Mouse (Mus musculus) thymus, postnatal 14 days (tissue): ENCODE data around the gene Grm8.

Source experiments
- DNase-seq: peaks from one replicate; pipeline ENCODE4 v3.0.0; 2021

Grm8 gene

DNA sequence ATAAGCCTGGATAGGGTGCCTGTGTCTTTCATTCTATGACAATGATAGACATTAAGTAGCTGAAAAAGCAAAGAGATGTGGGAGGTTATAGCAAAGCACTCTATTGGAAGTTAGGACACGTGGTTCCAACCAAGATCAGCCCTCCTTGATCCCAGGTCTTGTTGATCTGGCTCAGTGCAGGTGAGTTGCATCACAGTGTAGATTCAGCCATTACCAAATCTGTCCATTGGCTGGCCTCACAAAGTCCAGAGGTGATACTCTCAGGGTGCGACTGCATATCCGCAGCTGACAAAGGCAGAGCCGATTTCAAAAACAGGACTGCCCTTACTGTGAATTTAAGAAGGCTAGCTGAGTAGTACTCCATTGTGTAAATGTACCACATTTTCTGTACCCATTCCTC is 103.0 kb downstream of the Grm8 start:
- DNase-seq = no peak

DNA sequence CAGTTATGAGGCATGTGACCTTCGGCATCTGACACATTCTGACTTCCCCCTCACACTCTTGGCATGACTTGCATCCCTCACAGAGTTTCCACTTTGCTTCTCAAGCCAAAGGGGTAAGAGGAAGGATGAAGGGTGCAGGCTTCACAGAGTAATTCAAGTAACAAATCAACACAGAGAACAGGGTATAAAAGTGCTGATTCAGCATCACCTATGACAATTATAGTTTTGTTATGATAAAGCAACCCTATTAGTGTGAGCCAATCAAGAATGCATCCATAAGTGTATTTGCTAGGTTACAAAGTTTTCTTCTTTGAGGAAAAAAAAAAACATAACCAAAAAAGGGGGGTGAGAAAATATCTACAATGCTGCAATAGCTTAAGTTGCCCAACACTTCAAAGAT is 117.3 kb downstream of the Grm8 start:
- DNase-seq = no peak

DNA sequence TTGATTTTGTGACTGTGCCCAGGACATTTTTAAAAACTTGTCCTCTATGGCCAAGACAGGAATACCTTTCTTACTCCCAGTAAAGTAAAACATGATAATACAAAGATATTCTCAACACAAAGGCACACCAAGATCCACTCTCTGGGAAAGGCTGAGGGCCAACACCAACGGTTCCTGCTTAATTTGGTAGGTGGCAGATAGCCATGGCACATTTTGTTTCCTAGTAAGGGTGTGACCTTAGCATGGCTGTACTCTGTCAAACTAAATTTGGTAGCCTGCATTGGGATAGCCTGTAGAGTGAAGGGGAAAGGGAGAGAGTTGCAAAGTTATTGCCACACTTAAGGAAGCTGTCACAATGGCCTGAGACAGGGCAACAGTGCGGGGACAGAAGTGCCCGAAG is 128.0 kb downstream of the Grm8 start:
- no peak for DNase-seq

DNA sequence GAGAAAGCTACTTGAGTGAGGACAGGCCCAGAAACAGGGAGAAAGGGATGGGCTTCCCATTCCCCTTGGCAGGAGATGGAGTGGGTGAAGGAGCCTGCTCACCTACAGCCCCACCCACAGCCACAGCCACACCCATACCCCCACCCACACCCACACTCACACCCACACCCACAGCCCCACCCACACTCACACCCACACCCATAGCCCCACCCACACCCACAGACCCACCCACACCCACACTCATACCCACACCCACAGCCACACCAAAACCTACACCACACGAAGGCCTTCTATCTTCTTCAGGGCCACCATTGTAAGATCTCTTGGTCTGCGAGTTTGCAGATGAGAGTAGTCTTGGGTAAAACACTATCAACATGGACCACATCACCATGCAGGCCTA is 137.7 kb downstream of the Grm8 start:
- DNase-seq = no peak

DNA sequence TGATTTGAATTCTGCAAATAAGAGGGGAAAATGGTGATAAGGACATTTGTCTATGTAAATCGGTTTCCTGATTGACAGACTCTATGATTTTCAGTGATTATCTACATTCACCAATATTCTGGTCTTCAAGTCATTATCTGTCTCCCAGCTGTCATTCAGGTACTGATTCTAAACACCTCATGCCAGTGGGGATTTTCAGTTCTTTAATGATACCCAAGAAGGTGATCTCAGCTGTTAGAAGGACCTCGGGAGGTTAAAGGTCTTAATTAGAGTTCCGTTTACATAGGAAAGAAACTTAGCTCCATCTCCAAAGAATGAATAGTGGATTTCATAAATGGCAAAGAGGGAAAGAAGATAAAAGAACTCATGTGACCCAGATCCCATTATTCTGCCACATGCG is 143.7 kb downstream of the Grm8 start:
- no peak for DNase-seq

DNA sequence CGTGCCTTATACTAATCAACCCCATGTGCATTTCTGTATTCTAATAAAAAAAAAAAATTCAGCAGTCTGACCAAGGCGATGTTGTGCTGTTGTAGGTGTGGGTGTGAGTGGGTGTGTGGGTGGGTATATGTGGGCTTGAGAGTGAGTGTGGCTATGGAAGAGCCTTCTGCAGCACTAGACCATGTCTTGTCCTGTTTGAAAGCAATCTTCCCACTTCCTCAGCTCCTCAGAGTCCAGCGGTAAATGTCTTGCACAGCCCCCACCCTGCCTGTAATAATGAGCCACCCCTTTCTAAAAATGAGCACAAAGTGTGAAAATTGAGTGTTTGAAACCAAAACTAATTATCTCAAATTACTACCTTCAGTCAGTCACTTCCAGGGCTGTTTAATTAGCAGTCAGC is 152.4 kb downstream of the Grm8 start:
- DNase-seq = no peak

DNA sequence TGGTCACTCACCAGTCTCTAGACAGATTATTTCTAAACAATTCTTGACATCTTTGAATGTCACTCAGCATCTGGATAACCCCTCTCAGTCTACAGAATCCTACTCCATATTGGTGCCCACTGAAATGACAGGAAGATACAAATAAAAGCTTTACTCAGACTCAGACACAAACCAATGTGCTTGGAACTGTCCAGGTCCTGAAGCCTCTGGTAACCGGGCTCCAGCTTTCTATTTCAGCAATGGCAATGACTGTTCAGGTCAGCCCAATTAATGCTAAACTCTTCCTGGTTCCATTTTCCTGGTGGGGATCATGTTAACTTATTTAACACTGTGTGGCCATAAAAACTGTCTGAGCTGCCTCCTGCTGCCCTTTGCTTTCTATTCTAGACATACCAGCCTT is 153.0 kb downstream of the Grm8 start:
- DNase-seq = no peak

DNA sequence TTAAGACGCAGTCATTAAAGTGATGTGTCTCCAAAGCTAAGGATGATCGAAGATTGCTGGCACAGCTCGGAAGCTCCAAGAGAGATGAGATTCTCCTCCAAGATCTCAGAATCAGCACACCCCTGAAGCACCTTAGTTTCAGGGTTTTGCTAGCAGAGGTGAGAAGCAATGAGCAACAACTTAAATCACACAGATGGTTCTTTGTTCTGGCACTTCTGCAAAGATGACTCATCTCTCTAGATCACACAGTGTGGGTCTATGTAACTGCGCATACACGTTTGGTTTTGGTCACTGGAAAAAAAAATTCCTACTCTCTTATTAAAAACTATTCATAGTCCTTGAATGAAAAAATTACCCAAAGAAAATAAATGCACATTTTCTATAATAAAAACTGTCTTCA is 157.6 kb downstream of the Grm8 start:
- no peak for DNase-seq

- DNase-seq = no peak
Observed at GRCm38 (mm10) chr6:27968859-27969258, 166.1 kb downstream of the Grm8 start.

- no peak for DNase-seq
Observed at GRCm38 (mm10) chr6:27967037-27967436, 167.9 kb downstream of the Grm8 start.

DNA sequence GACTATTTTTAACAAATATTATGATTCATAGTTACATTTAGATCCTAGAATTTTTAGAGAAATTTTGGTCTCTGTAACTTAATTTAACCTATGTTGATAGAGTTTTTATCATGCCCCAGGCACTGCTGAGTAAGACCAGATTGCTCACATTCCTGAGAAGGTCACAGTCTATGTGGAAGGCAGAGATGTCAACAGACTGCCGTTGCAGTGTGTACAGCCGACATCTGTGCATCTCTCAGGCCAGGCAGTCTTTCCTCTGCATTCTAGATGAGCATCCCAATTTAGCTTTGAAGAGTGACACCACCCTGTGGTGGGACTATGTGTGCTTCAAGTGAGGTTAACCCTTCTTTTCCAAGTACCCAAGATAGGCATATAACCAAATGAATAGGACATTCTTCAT is 169.7 kb downstream of the Grm8 start:
- no peak for DNase-seq

- no peak for DNase-seq
Observed at GRCm38 (mm10) chr6:27963887-27964286, 171.1 kb downstream of the Grm8 start.

DNA sequence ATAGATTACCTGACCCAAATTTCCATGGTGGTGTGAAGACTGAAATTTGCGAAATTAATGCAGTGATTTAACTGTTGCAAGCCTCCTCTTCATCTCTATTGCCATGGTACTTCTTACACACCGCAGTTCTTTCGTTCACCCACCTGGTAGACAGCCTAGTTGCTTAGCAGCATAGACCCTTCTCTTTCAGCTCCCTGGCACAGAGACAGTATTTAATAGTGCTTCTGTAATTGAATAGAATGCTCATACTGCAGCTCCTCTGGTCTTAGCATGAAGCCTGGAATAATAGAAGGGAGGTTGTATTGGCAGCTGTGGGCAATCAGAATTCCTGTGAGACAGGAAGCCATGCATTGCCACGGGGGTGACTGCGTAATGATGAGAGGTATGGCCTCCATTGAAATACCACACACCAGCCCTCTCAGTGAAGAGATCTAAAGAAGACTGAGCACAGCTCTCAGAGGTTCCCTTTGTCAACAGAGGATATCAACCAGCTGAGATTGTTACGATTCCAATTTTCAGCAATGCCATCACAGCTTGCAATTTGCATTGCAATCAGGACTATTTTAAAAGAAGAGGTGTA is 178.6 kb downstream of the Grm8 start:
- DNase-seq = no peak

DNA sequence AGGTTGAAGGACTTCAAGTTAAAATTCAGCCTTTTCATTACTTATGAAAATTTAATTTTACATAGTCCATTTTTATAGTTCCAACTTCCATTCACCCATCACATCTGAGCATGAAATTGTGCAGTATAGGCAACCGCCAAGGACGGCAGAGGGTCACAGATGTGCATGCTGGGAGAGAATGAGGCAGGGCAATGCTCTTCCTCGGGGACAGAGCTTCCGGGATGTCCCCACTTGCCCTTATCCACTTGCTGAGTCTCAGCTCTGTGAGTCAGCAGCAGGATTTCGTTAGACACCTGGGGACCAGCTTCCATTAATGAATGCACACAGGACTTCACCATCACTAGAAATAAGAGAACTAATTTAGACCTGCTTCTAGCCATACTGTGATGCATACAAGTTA is 183.5 kb downstream of the Grm8 start:
- DNase-seq = no peak

DNA sequence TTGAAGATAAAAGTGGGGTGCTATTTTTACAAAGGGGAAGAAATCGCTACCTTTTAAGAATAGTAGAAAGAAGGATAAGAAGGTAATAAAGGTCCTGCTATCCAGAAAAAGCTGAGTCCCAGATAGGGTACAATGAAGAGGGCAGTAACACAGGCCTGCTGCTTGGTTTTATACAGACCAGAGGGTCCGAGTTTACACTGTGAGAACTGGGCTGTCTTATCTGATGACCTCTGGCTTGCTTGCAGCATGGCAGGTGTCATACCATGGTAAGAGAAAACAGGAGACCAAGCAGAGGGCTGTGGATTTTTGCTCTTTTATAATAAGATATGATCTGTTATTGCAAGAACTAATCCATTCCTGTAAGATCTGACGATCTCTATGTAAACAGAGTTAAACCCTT is 206.9 kb downstream of the Grm8 start:
- no peak for DNase-seq

DNA sequence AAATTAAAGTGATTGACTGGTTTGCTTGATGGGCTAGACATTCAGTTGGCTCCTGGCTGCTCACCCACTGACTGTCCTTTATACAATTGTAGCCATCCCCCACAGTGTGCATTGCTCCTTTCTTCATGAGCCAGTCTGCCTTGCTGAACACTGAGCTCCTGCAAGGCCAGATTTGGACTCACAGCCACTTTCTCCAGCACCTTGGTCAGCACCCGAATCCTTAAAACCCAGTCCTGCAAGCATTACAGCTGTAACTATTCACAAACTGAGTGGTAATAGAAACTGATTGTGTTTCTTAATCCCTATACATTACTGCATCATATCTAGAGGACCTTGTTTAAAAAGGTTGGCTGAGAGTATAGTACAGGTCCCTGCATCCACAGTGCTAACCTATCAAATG is 221.7 kb downstream of the Grm8 start:
- no peak for DNase-seq

- DNase-seq = no peak
Observed at GRCm38 (mm10) chr6:27904358-27904757, 230.6 kb downstream of the Grm8 start.

DNA sequence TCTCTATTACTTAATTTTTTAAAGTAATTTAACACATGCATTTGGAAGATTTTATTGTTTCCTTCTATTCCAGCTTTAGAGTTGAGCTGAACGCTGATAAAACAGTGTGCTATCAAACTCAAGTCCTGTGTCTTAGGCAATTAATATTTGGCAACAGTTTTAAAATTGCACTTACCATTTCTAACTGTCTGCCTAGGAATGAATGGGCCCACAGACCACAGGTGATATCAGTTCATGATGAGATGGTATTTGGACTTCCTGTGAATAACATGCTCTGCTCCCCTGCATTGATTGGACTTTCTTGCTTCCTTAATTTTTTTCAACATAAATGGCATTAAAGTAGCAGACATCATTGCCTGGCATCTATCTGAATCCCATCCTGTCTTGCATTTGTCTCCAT is 232.8 kb downstream of the Grm8 start:
- no peak for DNase-seq

GRCm38 (mm10) chr6:27901396-27901795 is 233.6 kb downstream of the Grm8 start:
- no peak for DNase-seq

- no peak for DNase-seq
Observed at GRCm38 (mm10) chr6:27895153-27895552, 239.8 kb downstream of the Grm8 start.

- DNase-seq = no peak
Observed at GRCm38 (mm10) chr6:27892886-27893285, 242.1 kb downstream of the Grm8 start.

DNA sequence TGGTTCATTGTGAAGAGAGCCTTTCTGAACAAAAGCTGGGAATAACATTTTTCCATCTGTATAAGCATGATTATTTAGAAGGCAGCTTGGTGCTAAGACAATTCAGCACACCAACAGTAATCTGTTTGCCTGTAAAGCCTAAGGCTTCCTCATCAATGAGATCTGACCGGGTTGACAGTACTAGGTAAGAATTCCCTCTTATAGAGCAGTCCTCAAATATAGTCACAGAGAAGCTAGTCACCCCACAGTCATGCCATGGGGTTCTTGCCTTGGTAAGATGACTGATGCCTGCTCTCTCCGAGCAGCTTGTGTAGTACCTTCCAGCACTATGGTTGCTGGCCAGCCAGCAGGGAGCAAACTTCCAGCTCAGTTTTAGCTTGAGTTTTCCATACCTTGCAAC is 246.6 kb downstream of the Grm8 start:
- DNase-seq = no peak

GRCm38 (mm10) chr6:27887922-27888321 is 247.1 kb downstream of the Grm8 start:
- DNase-seq = no peak

- no peak for DNase-seq
Observed at GRCm38 (mm10) chr6:27885786-27886185, 249.2 kb downstream of the Grm8 start.

- DNase-seq = no peak
Observed at GRCm38 (mm10) chr6:27849644-27850043, 285.3 kb downstream of the Grm8 start.

- no peak for DNase-seq
Observed at GRCm38 (mm10) chr6:27836159-27836558, 298.8 kb downstream of the Grm8 start.
